Mouse (Mus musculus): Measurements from ENCODE around the gene Zbtb2.
A peak's percentile ranks its signal among the peaks of the same experiment; 100 is the strongest.

Gene Zbtb2

DNA sequence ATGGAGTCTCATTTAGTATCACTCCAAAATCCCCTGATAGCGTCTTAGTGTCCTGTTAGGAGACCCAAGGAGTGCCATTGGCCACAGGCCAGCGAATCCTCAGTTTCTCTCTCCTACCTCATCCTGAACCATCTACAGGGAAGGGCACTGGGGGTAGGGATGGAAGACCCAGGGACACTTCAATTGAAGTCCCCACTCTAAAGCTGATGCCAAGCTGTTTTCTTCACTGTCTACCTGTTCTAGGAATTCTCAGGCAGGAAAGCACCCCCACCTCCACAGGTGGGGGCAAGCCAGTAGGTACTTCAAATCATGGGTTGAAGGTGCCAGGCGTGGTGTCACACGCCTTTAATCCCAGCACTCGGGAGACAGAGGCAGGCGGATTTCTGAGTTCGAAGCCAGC, 3.7 kb downstream of the Zbtb2 start:
- DNase-seq, result no peak

GRCm38 (mm10) chr10:4380748-4381147, 7.2 kb downstream of the Zbtb2 start:
- no peak for DNase-seq

GRCm38 (mm10) chr10:4376931-4377330, 11.0 kb downstream of the Zbtb2 start:
- no peak for DNase-seq

GRCm38 (mm10) chr10:4376461-4376860, 11.4 kb downstream of the Zbtb2 start:
- no peak for DNase-seq

DNA sequence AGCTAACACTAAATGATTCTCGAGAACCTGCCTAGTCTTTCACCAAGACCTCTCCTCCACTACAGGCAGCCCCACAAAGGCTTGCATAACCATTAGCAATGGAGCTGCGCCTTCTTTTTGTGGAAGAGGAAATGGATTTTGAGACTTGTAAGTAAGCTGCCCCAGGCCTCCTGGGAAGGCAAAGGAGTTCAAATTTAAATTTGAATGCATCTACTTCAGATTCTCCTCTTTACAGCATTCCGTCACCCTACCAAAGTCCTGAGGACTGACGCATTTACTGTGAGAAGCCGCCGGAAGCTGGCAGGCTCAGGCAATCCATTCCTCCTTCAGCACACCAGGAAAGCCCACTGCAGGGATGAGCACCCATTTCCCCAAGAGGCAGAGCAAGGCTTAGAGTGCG, 12.6 kb downstream of the Zbtb2 start:
- DNase-seq, result no peak

DNA sequence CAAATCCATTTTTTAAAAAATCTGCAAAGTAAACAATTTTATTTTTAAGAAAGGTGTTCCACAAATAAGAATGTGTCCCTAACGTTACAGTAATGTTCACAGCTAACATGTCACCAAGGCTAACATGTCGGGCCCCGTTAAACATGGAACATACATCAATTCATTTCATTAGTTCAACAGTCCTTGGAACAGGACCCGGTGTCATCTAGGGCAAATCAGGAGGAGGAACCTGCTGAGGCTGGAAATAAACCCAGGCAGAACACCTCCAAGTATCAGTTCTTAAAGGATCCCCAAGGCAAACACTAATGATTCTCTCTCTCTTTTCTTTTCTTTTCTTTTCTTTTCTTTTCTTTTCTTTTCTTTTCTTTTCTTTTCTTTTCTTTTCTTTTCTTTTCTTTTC, 13.2 kb downstream of the Zbtb2 start:
- no peak for DNase-seq

DNA sequence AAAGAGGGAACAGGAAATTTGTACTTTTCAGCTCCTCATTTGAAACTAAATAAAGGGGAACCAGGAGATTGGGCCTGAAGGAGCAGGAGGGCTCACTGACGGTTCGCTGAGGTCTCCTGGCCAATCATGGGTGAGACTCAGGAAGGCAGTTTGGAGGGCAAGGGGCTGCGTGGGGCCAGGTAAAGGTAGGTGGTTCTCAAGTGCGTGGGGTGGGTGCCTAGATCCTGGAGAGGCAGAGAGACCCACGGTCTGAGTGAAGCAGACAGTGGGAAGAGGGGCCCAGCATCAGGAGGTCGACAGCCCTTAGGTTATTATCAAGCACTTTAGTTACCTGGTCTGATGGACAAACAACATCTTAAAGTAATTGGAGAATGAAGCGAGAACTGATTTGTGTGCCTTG, 13.7 kb downstream of the Zbtb2 start:
- no peak for DNase-seq

DNA sequence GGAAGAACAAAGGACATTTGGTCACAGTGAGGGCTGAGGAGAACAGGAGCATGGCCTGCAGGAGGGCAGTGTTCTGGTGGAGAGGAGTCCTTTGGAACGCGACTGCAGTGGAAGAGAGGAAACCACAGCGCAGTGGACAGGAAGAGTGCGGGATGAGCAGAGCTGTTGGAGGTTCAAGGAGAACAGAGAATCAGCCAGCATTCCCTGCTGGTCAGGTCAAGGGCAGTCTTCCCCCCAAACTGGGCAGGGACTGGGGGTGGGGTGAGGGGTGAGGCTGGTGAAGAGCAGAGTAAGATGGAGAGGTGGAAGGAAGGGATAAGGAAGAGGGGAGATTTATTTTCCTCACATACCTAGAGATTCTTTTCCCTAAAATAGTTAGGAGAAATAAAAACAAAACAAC, 14.3 kb downstream of the Zbtb2 start:
- DNase-seq, result no peak

DNA sequence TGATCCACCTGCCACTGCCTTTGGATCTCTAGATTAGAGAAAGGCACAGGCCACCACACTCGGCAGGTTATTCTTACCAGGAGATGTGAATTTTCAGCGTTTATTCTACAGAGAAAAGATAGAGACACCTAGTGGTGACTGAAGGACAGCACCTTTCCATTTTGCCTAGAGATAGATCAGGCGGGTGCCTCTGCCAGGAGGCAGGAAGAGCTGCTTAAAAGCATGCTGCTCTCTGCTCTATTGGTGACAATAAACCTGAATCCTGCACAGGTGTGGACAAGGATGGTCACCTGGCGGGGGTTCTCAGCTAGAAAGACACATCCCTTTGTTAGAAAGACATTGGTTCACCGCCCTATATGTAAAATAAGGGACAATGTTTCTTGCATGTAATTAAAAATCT, 15.9 kb downstream of the Zbtb2 start:
- peak; percentile 55 to 70 for DNase-seq

DNA sequence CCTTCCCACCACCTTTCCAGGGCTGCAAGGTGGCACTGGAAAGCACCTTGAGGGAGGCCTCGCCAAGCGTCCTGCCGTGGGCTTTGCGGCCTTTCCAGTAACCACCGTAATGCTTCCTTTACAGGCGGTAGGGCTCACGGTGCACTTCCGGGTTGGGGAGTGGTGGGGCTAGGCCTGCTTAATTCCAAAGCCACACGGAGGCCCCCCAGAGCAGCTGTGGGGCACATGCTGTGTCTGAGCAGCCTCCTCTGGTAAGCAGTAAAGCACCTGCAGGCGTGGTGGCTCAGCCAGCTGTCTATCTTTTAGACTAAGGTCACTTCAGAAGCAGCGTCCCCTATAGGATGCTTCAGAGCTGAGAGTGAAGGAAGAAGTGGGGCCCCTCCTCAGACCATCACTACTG, 17.8 kb downstream of the Zbtb2 start:
- DNase-seq, result no peak

- DNase-seq, result no peak
Observed at GRCm38 (mm10) chr10:4364618-4365017, 23.3 kb downstream of the Zbtb2 start.

GRCm38 (mm10) chr10:4357435-4357834, 30.5 kb downstream of the Zbtb2 start:
- DNase-seq, result no peak

- no peak for DNase-seq
Observed at GRCm38 (mm10) chr10:4356640-4357039, 31.3 kb downstream of the Zbtb2 start.

GRCm38 (mm10) chr10:4355882-4356451, 31.9 kb downstream of the Zbtb2 start:
- DNase-seq, result no peak

DNA sequence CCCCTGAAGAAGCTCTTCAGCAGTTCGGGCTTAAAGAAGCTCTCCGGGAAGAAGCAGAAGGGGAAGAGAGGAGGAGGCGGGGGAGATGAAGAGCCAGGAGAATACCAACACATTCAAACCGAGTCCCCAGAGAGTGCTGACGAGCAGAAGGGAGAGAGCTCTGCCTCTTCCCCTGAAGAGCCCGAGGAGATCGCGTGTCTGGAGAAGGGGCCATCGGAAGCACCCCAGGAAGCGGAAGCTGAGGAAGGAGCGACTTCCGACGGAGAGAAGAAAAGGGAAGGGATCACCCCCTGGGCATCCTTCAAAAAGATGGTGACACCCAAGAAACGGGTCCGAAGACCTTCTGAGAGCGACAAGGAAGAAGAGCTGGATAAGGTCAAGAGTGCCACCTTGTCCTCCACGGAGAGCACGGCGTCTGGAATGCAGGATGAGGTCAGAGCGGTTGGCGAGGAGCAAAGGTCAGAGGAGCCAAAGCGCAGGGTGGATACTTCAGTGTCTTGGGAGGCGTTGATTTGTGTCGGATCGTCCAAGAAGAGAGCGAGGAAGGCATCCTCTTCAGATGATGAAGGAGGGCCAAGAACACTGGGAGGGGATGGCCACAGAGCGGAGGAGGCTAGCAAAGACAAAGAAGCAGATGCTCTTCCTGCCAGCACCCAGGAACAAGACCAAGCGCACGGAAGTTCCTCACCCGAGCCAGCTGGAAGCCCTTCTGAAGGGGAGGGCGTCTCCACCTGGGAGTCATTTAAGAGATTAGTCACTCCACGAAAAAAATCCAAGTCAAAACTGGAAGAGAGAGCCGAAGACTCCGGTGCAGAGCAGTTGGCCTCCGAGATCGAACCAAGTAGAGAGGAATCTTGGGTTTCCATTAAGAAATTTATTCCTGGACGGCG, 33.3 kb downstream of the Zbtb2 start:
- DNase-seq, result no peak

GRCm38 (mm10) chr10:4347591-4347990, 40.3 kb downstream of the Zbtb2 start:
- DNase-seq, result no peak

DNA sequence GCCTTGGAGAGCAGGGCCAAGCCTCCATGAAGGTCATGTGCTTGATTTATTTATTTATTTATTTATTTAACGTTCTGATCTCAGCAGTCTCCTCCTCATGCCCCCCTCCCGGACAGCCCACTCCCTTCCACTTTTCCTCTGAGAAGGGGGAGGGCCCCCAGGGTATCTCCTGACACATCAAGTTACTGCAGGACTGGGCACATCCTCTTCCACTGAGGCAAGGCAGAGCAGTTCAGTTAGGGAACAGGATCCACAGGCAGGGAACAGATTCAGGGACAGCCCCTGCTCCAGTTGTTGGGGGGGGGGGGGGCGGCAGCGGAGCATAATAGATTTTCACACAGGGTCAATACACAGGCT, 40.8 kb downstream of the Zbtb2 start:
- no peak for DNase-seq

GRCm38 (mm10) chr10:4346489-4347135, 41.3 kb downstream of the Zbtb2 start:
- peak; percentile 91 to 94 for DNase-seq

DNA sequence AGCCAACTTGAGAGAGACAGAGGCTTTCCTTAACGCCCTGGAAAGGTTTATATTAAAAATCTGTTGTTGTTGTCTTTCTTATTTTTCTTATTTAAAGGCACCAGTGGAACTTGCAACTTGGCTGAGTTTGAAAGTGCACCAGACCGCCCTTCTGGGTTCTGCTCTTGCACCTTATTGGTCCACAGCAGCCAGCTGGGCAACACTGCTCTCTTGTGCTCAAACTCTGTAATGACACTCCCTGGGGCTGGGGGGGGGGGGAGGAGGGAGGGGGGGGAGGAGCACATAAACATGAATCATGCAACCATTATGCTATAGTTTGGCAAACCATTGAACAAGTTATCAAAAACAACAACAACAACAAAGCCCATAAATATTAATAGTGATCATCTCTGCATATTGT, 46.5 kb downstream of the Zbtb2 start:
- peak; percentile 41 to 60 for DNase-seq

DNA sequence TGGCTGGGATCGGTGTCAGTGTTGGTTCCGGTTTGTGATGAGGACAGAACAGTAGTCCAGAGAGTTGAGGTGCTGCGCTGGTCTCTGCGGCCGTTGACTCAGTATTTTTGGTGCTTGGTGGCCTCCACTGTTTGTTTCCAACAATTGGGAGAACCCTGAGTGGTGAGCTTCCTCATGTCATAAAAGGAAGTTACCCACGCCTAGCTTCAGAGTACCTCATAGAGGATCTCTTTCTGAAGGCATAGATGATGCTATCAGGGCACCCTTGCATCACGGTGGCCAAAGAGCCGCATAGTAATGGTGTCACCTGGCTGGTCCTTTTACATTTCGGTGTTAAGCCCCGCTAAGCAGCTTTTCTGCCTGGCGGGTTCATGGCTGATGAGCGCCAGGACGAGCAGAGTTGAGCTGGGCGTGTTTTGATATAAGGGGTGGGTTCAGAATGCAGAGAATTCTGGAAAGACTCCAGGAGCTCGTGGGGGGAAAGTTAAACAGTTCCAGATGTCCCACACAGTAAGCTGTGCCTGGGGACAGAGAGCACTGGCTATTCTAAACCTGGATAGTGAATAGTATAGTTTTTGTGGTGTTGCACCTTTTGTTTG, 48.9 kb downstream of the Zbtb2 start:
- DNase-seq, result no peak

GRCm38 (mm10) chr10:4334039-4334683, 53.7 kb downstream of the Zbtb2 start:
- DNase-seq, result peak; percentile 65 to 80

GRCm38 (mm10) chr10:4333319-4333718, 54.6 kb downstream of the Zbtb2 start:
- DNase-seq, result peak; percentile 63 to 72
